Mouse (Mus musculus): ENCODE data around the gene Atad1. TPM values are rescaled to one million over a fixed set of nuclear protein-coding genes. Genes with fewer than 3 reads are reported as not detected.
"Not testable (repeated sequence)": the region's sequence is repeated elsewhere in the genome, so short reads cannot be mapped to it uniquely, and the experiment has no call there.

Atad1 gene
- total RNA-seq (2021) (100 to 1,000 TPM in 1 of 2 experiments, 10 to 100 TPM in 1; 82.1 to 104 TPM), polyA plus RNA-seq (2012; rRNA removed) (25.2 and 52.9 TPM in 2 replicates)
- long read RNA-seq, transcript Atad1-203 (10 exons, 3,771 nt): major isoform, 124 of 130 reads
- long read RNA-seq, partial matches to known transcripts: 3 of 130 reads
- long read RNA-seq, other reads (novel, unspliced or antisense): 3 of 130 reads

DNA sequence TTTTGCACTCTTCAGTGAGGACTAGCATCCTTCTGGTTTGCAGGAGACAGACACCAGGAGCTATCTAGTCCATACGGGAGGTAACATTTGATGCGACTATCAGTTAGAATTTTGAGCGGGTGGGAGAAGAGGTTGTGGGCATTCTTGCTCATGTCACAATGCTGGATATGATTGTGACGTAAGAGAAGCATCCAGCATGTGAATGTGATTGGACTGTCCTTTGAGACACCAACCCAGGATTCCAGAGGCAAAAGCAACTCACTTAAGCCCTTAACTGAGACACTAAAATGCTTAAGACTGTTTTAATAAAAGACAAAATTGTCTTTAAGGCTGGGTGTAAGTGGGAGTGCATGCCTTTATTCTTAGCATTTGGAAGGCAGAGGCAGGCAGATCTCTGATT is at the start of gene Atad1:
Atad1 (minus strand) TSS at position 101 of the 400 bp plus-strand sequence.
- Histone ChIP-seq H3K4me1 (ENCODE audit: control insufficient read depth, insufficient read depth, low read length) (no peaks in the 10 kb centered on the region), H3K4me3 (no peak within 1 kb of the TSS), H3K9ac (ENCODE audit: low read depth, low read length) (no peak within 1 kb of the TSS), H3K27me3 (ENCODE audit: control insufficient read depth, insufficient read depth, low read length) (no peaks in the 10 kb centered on the region), H3K36me3 (ENCODE audit: control insufficient read depth, insufficient read depth, low read length) (no peaks in the 10 kb centered on the region), H3K27ac (no peak within 1 kb of the TSS), H3K79me2 (replicated peaks; ENCODE audit: control insufficient read depth, insufficient read depth, low read length) (no peaks in the 10 kb centered on the region)
- intact Hi-C loops (cut with DNase I): no loop called here
- WGBS: 88% methylated on average over 4 of the region's 4 CpGs
- TF ChIP-seq EP300 (IDR thresholded peaks at IDR 0.05; ENCODE audit: insufficient read depth, low read depth, low read length) (no peak), POLR2A (IDR thresholded peaks at IDR 0.05; ENCODE audit: insufficient read depth, low read depth, low read length) (no peak), CTCF (IDR thresholded peaks at IDR 0.05) (no peak)
- DNase-seq: no peak

DNA sequence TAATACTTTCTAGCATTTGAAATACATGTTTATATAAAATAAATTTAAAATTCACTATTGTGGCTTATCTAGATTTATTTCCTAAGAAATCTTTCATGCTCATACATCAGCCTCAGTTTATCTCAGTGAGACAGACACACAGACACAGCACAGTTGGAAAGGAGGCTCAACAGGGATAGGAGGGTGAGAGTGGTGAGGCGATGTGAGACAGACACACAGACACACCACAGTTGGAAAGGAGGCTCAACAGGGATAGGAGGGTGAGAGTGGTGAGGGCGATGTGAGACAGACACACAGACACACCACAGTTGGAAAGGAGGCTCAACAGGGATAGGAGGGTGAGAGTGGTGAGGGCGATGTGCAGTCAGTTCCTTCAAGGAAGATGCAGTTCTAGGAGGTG is 48.4 kb upstream of the Atad1 start:
- H3K4me3 ChIP-seq; intact Hi-C loops (cut with DNase I); H3K27me3 ChIP-seq (ENCODE audit: control insufficient read depth, insufficient read depth, low read length); DNase-seq; H3K27ac ChIP-seq; H3K79me2 ChIP-seq (replicated peaks; ENCODE audit: control insufficient read depth, insufficient read depth, low read length); H3K9ac ChIP-seq (ENCODE audit: low read depth, low read length): not testable (repeated sequence)
- H3K36me3 ChIP-seq (ENCODE audit: control insufficient read depth, insufficient read depth, low read length): peaks cover 27% of the 10 kb centered on the region
- peaks cover 16% of the 10 kb centered on the region for H3K4me1 ChIP-seq (ENCODE audit: control insufficient read depth, insufficient read depth, low read length)
- WGBS: 87% methylated on average over 3 of the region's 3 CpGs

DNA sequence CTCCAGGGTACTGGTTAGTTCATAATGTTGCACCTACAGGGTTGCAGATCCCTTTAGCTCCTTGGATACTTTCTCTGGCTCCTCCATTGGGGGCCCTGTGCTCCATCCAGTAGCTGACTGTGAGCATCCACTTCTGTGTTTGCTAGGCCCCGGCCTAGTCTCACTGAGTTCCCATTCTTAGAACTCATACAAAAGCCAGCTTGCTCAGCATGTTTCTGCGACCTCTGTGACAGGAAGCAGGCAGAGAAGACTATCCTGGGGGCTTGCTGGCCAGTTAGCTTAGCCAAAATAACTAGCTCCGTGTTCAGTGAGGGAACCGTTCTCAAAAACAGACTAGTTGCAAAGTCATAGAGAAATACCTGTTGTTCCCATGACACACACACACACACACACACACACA is 47.8 kb upstream of the Atad1 start:
- H3K4me3 ChIP-seq; H3K9ac ChIP-seq (ENCODE audit: low read depth, low read length); intact Hi-C loops (cut with DNase I); H3K27ac ChIP-seq; H3K27me3 ChIP-seq (ENCODE audit: control insufficient read depth, insufficient read depth, low read length): not testable (repeated sequence)
- Histone ChIP-seq H3K79me2 (replicated peaks; ENCODE audit: control insufficient read depth, insufficient read depth, low read length) (peaks cover 15% of the 10 kb centered on the region), H3K4me1 (ENCODE audit: control insufficient read depth, insufficient read depth, low read length) (peaks cover 16% of the 10 kb centered on the region), H3K36me3 (ENCODE audit: control insufficient read depth, insufficient read depth, low read length) (peaks cover 27% of the 10 kb centered on the region)
- 22% methylated on average over 4 of the region's 4 CpGs for WGBS
- peak in 1 of 2 experiments; percentile 17 for DNase-seq

DNA sequence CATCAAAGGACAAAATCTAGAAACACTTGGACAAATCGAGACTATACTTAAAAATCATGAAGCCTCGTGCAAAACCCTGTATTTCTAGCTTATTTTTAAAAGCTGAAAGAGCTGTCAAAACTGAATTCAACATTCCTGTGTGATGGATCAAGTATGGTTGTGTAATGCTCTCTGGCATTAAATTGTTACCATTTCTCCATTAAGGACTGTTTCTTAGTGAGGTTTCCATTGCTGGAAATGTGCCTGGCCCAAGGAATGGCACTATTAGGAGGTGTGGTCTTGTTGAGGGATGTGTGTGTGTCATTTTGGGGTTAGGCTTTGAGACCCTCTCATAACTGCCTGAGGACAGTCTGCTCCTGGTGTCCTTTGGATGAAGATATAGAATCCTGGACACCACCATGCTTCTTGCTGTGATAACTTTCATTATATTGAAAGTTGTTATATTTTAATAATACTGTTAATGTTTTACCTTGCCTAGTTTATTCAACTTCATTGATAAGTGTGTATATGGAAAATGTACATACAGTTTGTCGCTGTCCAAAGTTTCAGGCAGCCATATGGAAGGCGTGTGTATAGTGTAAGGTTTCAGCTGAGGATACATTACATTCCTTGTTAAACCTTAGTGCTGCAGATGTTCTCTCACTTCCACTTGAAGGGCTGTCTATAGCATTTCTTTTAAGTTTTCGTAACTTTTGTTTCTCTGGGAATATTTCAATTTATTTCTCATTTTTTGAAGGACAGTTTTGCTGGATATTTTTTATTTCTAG is 41.9 kb upstream of the Atad1 start:
- no peak for DNase-seq
- Histone ChIP-seq H3K27ac (no peak overlapping the region), H3K79me2 (replicated peaks; ENCODE audit: control insufficient read depth, insufficient read depth, low read length) (peaks cover 19% of the 10 kb centered on the region), H3K4me3 (no peak overlapping the region), H3K9ac (ENCODE audit: low read depth, low read length) (no peak overlapping the region), H3K4me1 (ENCODE audit: control insufficient read depth, insufficient read depth, low read length) (peaks cover 18% of the 10 kb centered on the region), H3K27me3 (ENCODE audit: control insufficient read depth, insufficient read depth, low read length) (no peaks in the 10 kb centered on the region), H3K36me3 (ENCODE audit: control insufficient read depth, insufficient read depth, low read length) (peaks cover 29% of the 10 kb centered on the region)
- WGBS: 82% methylated on average over 5 of the region's 5 CpGs
- TF ChIP-seq POLR2A (IDR thresholded peaks at IDR 0.05; ENCODE audit: insufficient read depth, low read depth, low read length) (no peak), EP300 (IDR thresholded peaks at IDR 0.05; ENCODE audit: insufficient read depth, low read depth, low read length) (no peak), CTCF (IDR thresholded peaks at IDR 0.05) (no peak)
- intact Hi-C loops (cut with DNase I): loop anchor here (5.0 kb wide), 2 partner anchors 46 to 126 kb away; no protein-coding TSS in a partner anchor

DNA sequence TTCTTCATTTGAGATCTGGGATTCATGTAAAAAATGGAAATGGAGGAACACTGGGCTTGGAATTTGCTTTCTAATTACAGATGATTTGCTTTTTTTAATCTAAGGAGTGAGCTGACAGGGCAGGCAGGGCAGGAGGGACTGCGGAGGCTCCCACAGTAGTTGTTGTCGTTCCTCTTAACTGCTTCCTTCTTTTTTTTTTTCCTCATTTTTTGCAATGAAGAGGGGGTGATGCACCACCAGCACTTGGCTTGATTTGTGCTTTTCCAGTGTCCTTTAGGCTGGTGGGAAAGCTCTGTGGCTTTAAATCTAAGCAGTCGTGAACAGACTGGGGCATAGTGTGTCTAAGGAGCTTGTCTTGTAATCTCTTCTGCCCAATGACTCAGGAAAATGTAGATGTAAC is 39.5 kb upstream of the Atad1 start:
- Histone ChIP-seq H3K79me2 (replicated peaks; ENCODE audit: control insufficient read depth, insufficient read depth, low read length) (peaks cover 17% of the 10 kb centered on the region), H3K4me1 (ENCODE audit: control insufficient read depth, insufficient read depth, low read length) (peaks cover 17% of the 10 kb centered on the region), H3K27me3 (ENCODE audit: control insufficient read depth, insufficient read depth, low read length) (no peaks in the 10 kb centered on the region), H3K27ac (no peak overlapping the region), H3K9ac (ENCODE audit: low read depth, low read length) (no peak overlapping the region), H3K36me3 (ENCODE audit: control insufficient read depth, insufficient read depth, low read length) (peaks cover 33% of the 10 kb centered on the region), H3K4me3 (no peak overlapping the region)
- 36% methylated on average over 3 of the region's 3 CpGs for WGBS
- intact Hi-C loops (cut with DNase I): no loop called here
- no peak for DNase-seq
- no peak for TF ChIP-seq EP300 (IDR thresholded peaks at IDR 0.05; ENCODE audit: insufficient read depth, low read depth, low read length)
- TF ChIP-seq POLR2A (IDR thresholded peaks at IDR 0.05; ENCODE audit: insufficient read depth, low read depth, low read length): no peak
- TF ChIP-seq CTCF (IDR thresholded peaks at IDR 0.05): no peak

DNA sequence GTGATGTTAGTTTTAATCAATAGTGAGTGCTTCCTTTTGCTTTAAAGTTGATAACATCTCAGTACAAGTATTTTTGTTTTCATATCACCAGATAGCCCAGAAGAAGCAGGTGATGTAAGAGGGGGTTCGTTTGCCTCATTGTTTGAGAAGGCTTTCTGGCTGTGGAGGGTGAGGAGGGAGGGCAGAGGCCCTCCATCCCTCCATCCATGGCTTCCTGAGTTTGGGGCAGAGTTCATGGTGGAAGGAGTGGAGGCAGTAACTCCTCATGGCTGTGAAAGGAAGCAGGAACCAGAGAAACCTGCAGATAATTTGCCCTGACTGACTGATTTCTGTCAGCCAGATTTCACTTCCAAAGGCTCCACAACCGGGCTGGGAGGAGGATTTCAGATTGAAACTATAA is 38.8 kb upstream of the Atad1 start:
- Histone ChIP-seq H3K9ac (ENCODE audit: low read depth, low read length) (no peak overlapping the region), H3K4me3 (no peak overlapping the region), H3K36me3 (ENCODE audit: control insufficient read depth, insufficient read depth, low read length) (peaks cover 29% of the 10 kb centered on the region), H3K27me3 (ENCODE audit: control insufficient read depth, insufficient read depth, low read length) (no peaks in the 10 kb centered on the region), H3K27ac (no peak overlapping the region), H3K4me1 (ENCODE audit: control insufficient read depth, insufficient read depth, low read length) (peaks cover 17% of the 10 kb centered on the region), H3K79me2 (replicated peaks; ENCODE audit: control insufficient read depth, insufficient read depth, low read length) (peaks cover 17% of the 10 kb centered on the region)
- no peak for DNase-seq
- TF ChIP-seq CTCF (IDR thresholded peaks at IDR 0.05) (no peak), EP300 (IDR thresholded peaks at IDR 0.05; ENCODE audit: insufficient read depth, low read depth, low read length) (no peak), POLR2A (IDR thresholded peaks at IDR 0.05; ENCODE audit: insufficient read depth, low read depth, low read length) (no peak)
- WGBS: 14% methylated on average over 2 of the region's 2 CpGs
- intact Hi-C loops (cut with DNase I): no loop called here
